Mouse (Mus musculus) intestine, postnatal 0 days (tissue): ENCODE measurements around the gene Micu1. TPM values are rescaled to one million over a fixed set of nuclear protein-coding genes. Genes with fewer than 3 reads are reported as not detected.

Source experiments
- ATAC-seq: fragments of 200-750 bp; cut with Nextera tagmentation; 2 replicates; pipeline ENCODE4 v1.8.0; 2017; ENCODE audit warnings: mild to moderate bottlenecking, moderate TSS enrichment, moderate library complexity
- H3K27ac ChIP-seq: fragments of 300-500 bp; sonication (generic); 2 replicates; pipeline ENCODE4 v1.5.1; 2014; ENCODE audit warnings: mild to moderate bottlenecking, low read depth, low read length, moderate library complexity
- H3K27me3 ChIP-seq: fragments of 300-500 bp; sonication (generic); replicated peaks from 2 replicates; pipeline ENCODE4 v1.6.1; 2014; ENCODE audit warnings: low read length, mixed read lengths; ENCODE audit not compliant: control insufficient read depth, insufficient read depth
- H3K36me3 ChIP-seq: fragments of 300-500 bp; sonication (generic); 2 replicates; pipeline ENCODE4 v1.6.1; 2014; ENCODE audit warnings: mild to moderate bottlenecking, moderate library complexity; ENCODE audit not compliant: control insufficient read depth, insufficient read depth
- H3K4me1 ChIP-seq: fragments of 300-500 bp; sonication (generic); replicated peaks from 2 replicates; pipeline ENCODE4 v1.6.1; 2014; ENCODE audit warnings: antibody characterized with exemption, low read length, mixed read lengths; ENCODE audit not compliant: control insufficient read depth, insufficient read depth
- H3K4me2 ChIP-seq: fragments of 300-500 bp; sonication (generic); replicated peaks from 2 replicates; pipeline ENCODE4 v1.6.1; 2014; ENCODE audit warnings: low read depth, mild to moderate bottlenecking, moderate library complexity
- H3K4me3 ChIP-seq: fragments of 300-500 bp; sonication (generic); 2 replicates; pipeline ENCODE4 v1.5.1; 2014; ENCODE audit warnings: low read depth, low read length
- H3K9ac ChIP-seq: fragments of 300-500 bp; sonication (generic); 2 replicates; pipeline ENCODE4 v1.6.1; 2014; ENCODE audit warnings: mild to moderate bottlenecking, low read depth, low read length
- H3K9me3 ChIP-seq: fragments of 300-500 bp; sonication (generic); 2 replicates; pipeline ENCODE4 v1.6.1; 2016; ENCODE audit warnings: mixed run types; ENCODE audit not compliant: control insufficient read depth
- CTCF ChIP-seq: sonication (generic); IDR thresholded peaks from 2 replicates; pipeline ENCODE4 v1.5.1; 2016; ENCODE audit warnings: low read depth, mild to moderate bottlenecking, control low read depth, antibody characterized with exemption, moderate library complexity
- WGBS: fragments of 180-500 bp; shearing (Covaris S2); extraction: QIAGEN DNeasy Blood & Tissue Kit; methylation state at CpG from one replicate; pipeline ENCODE4 v1.1.7; 2014; 5-methylcytosine and 5-hydroxymethylcytosine counted together
- polyA plus RNA-seq: library from polyadenylated mRNA; unstranded; fragments of >200 nt; fragmentation: Nextera tagmentation; extraction: Ambion mirVana; gene quantifications from 2 replicates; pipeline ENCODE4 v1.2.1, GENCODE M21; 2015

Gene Micu1
- polyA plus RNA-seq, 1 experiment from 2014 or later = 57.8 TPM

DNA sequence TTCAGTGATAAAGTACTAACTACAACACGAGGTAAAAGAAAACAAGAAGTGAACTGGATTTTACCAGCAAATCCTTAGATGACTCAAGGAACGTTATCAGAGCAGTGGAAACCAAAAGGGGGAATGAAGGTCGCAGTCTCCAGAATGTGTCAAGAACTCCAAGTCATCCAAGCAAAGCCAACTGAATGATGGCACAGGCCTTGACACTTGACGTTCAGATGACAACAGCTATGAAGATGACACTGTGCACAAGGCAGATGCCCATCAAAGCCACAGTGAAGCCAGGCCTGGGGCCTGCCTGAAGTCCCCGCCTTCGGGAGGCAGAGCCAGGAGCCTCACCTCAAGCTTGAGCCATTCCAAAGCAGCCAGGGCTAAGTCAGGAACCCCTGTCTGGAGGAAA lies 62.5 kb downstream of the Micu1 start:
- H3K4me1 ChIP-seq = no peaks in the 10 kb centered on the region
- 97% methylated on average over 6 of the region's 6 CpGs for WGBS
- no peak for TF ChIP-seq CTCF
- H3K9ac ChIP-seq = no peak overlapping the region
- H3K27ac ChIP-seq = no peak overlapping the region
- no peak overlapping the region for H3K4me3 ChIP-seq
- ATAC-seq = no peak
- H3K27me3 ChIP-seq = no peaks in the 10 kb centered on the region
- H3K36me3 ChIP-seq = peaks cover 4% of the 10 kb centered on the region; the same call in 1 of the 2 replicates
- no peaks in the 10 kb centered on the region for H3K9me3 ChIP-seq
- no peak overlapping the region for H3K4me2 ChIP-seq

DNA sequence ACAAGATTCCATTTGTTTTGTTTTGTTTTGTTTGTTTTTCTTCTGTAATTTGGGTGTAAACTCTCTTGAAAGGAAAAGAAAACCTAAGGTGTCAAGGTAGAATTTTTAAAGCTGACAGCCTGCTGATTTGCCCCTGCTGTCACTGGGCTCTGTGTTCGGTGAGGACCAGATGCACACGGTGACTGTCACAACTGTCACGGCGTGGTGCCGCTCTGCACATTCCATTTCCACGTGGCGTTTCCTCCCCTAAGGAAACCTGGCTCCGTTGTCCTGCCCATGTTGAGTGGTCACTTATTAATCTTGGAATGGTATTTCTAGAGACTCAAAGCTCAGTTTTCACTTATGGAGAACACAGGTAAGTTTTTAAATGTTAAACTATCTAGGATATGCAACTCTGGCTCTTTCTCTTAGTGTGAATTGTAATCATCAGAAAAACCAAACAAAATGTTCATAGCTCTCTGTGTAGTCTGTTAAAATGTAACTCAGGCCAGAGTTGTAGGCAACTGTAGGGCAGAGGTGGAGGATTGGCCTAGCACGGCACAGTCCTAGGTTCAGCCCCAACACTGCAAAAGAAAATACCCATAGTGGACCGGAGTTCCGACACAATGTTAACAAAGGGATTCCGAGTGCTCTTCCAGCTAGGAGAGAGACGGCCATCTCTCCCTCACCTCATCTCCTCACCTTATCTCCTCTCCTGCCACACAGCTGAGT lies 66.2 kb downstream of the Micu1 start:
- Histone ChIP-seq H3K27me3 (no peaks in the 10 kb centered on the region), H3K9ac (no peak overlapping the region), H3K36me3 (peaks cover 10% of the 10 kb centered on the region; the same call in 1 of the 2 replicates), H3K9me3 (no peaks in the 10 kb centered on the region), H3K27ac (no peak overlapping the region), H3K4me3 (no peak overlapping the region), H3K4me1 (no peaks in the 10 kb centered on the region), H3K4me2 (no peak overlapping the region)
- no peak for TF ChIP-seq CTCF
- 47% methylated on average over 13 of the region's 13 CpGs for WGBS
- no peak for ATAC-seq

DNA sequence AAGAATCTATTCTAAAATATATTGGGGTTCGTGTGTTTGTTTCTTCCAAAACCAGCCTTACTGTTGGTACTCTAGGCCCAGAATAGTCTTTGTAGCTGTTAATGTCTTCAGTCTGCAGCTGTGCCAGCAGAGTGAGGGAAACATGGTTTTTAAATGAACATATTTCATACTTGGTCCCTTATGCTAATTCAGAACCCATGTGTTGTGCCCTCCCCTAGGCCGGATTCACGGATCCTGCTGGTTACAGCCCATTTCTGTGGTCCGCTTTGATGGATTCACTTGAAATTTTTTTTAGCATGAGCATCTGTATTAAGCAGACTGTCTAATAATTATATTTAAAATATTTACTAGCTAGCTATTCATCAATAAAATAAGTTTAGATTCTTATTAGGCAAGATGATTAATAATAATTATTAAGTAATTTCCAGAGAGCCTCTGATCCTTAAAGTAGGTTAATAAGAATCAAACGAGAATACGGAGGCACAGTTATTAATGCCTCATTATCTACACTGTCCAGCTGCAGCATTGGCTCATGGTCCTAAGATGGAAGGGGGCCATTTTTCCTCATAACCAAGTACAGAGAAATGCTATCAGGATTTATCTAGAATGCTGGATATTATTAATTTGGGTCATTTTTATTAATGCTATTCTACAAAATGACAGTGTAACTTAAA lies 69.2 kb downstream of the Micu1 start:
- Histone ChIP-seq H3K27ac (no peak overlapping the region), H3K27me3 (no peaks in the 10 kb centered on the region), H3K9ac (no peak overlapping the region), H3K4me1 (no peaks in the 10 kb centered on the region), H3K36me3 (peaks cover 21% of the 10 kb centered on the region; the same call in 1 of the 2 replicates), H3K4me2 (no peak overlapping the region), H3K4me3 (no peak overlapping the region), H3K9me3 (no peaks in the 10 kb centered on the region)
- WGBS = 87% methylated on average over 6 of the region's 6 CpGs
- no peak for TF ChIP-seq CTCF
- ATAC-seq = no peak

DNA sequence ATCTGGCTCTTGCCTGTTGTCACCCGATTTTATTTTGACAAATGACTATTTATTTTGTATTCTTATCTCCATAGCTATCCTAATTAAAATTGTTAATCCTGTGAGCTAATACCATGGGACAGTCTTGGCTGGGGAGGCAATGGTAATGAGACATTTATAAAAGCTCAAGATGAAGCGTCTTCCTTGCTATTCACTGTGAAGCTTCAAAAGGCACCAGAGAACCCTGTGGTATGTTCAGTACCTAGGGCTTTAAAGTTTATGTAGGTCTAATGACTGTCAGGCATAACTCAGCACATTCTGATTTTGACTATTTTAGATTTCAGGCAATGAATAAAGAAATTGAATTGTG lies 69.7 kb downstream of the Micu1 start:
- Histone ChIP-seq H3K27me3 (no peaks in the 10 kb centered on the region), H3K4me1 (no peaks in the 10 kb centered on the region), H3K4me2 (no peak overlapping the region), H3K9me3 (no peaks in the 10 kb centered on the region), H3K27ac (no peak overlapping the region), H3K4me3 (no peak overlapping the region), H3K36me3 (peaks cover 23% of the 10 kb centered on the region; the same call in 1 of the 2 replicates), H3K9ac (no peak overlapping the region)
- no peak for ATAC-seq
- TF ChIP-seq CTCF = no peak
- WGBS = 81% methylated on average over 2 of the region's 2 CpGs

DNA sequence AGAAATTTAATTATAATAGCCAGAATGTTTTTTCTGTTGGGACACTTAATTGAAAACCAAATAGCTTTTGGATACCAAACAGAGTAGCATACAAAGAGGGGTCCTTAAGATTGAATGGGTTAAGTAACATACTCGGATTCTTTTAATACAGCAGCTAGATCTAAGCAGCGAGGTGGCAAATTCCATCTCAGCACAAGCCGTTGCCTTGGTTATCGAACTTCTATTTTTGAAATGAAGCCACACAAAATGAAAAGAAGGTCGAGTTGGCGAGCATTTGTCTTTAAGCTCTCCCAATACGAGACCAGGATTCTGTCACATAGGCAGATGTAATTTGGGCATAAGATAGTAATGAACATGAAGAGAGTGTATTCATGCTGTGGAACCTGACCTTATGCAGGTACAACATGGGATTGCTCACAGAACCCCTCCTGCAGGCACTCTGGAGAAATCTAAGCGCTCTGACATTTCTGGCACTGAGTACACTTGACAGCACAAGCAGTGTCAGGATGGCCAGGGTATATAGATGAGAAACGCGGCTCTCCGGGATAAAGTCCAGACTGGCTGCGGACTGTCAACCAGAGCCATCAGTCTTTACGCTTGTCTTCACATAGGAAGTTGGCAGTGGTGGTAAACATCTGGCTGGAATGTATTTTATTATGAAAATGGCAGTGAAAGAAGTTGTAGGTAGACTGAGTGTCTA lies 71.3 kb downstream of the Micu1 start:
- H3K4me1 ChIP-seq = no peaks in the 10 kb centered on the region
- H3K27me3 ChIP-seq = no peaks in the 10 kb centered on the region
- no peaks in the 10 kb centered on the region for H3K9me3 ChIP-seq
- TF ChIP-seq CTCF = no peak
- H3K27ac ChIP-seq = no peak overlapping the region
- H3K4me3 ChIP-seq = no peak overlapping the region
- H3K9ac ChIP-seq = no peak overlapping the region
- H3K36me3 ChIP-seq = peaks cover 23% of the 10 kb centered on the region; the same call in 1 of the 2 replicates
- no peak for ATAC-seq
- WGBS = 84% methylated on average over 13 of the region's 13 CpGs
- H3K4me2 ChIP-seq = no peak overlapping the region

DNA sequence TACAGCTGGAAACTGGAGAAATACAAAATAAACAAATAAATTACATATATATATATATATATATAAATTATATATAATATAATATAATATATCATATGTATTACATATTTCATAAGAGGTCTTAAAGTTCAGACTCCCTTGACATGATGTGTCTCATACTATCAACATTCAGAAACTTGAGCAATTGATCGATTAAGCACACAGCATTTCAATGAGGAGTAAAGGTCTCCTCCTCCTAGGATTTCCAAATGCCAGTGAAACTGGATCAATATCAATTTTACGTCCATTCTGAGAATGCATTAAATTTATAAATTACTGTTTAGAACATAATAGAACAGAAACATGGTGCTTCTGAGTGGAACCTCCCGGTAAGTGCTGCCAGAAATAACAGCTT lies 71.9 kb downstream of the Micu1 start:
- Histone ChIP-seq H3K9me3 (no peaks in the 10 kb centered on the region), H3K9ac (no peak overlapping the region), H3K27ac (no peak overlapping the region), H3K4me1 (no peaks in the 10 kb centered on the region), H3K27me3 (no peaks in the 10 kb centered on the region), H3K36me3 (peaks cover 23% of the 10 kb centered on the region; the same call in 1 of the 2 replicates), H3K4me2 (no peak overlapping the region), H3K4me3 (no peak overlapping the region)
- no peak for ATAC-seq
- WGBS = 86% methylated on average over 3 of the region's 3 CpGs
- no peak for TF ChIP-seq CTCF
